In genomic region chr1:166900441-166901161, GRCm38 (mm10) we compare ENCODE assay signal across 9 mouse cellular contexts.
DNase-seq lines count a peak whose midpoint lies in the region; ATAC-seq and TF ChIP-seq lines count a peak whose summit lies in the region.
"Had no signal": no experiment of that assay in that cellular context is flagged by ENCODE, and none has a peak within 500 bp of the region (broad histone marks: within the 10 kb centered on the region; RNA-seq: fewer than 3 reads in every experiment).

No protein-coding gene starts in this region.

- H3K9me3 ChIP-seq in kidney, embryonic 15.5 days (replicated peaks), result no peaks in the 10 kb centered on the region
- no peaks in the 10 kb centered on the region for H3K9me3 ChIP-seq in stomach, embryonic 14.5 days (ENCODE audit: control insufficient read depth, low read depth, low read length)
- no peaks in the 10 kb centered on the region for H3K9me3 ChIP-seq in stomach, postnatal 0 days (ENCODE audit: control insufficient read depth, low read length)
- H3K9me3 ChIP-seq in intestine, embryonic 15.5 days, result no peaks in the 10 kb centered on the region
- no peaks in the 10 kb centered on the region for H3K9me3 ChIP-seq in stomach, embryonic 16.5 days (replicated peaks; ENCODE audit: control insufficient read depth, low read length)
- H3K9me3 ChIP-seq: heart, embryonic 13.5 days had no signal

- H3K4me3 ChIP-seq in kidney, embryonic 15.5 days (replicated peaks), result no peak overlapping the region
- H3K4me3 ChIP-seq in kidney, adult 2 months (ENCODE audit: insufficient read depth, low read depth, low read length), result no peak overlapping the region
- H3K4me3 ChIP-seq in stomach, embryonic 14.5 days (ENCODE audit: low read depth, low read length), result no peak overlapping the region
- no peak overlapping the region for H3K4me3 ChIP-seq in stomach, postnatal 0 days (ENCODE audit: low read depth, low read length)
- no peak overlapping the region for H3K4me3 ChIP-seq in intestine, embryonic 15.5 days (replicated peaks)
- H3K4me3 ChIP-seq in stomach, embryonic 16.5 days (replicated peaks; ENCODE audit: low read length), result no peak overlapping the region
- H3K4me3 ChIP-seq: heart, embryonic 13.5 days had no signal

- H3K27ac ChIP-seq in kidney, embryonic 15.5 days, result peak overlapping the region; percentile 62; the same call in 1 of the 2 replicates
- no peak overlapping the region for H3K27ac ChIP-seq in kidney, adult 2 months (ENCODE audit: insufficient read depth, low read depth, low read length)
- H3K27ac ChIP-seq in stomach, embryonic 14.5 days (ENCODE audit: low read length), result 0 out of 2 replicates have a peak overlapping the region, but pooled peaks have one; percentile 21
- no peak overlapping the region for H3K27ac ChIP-seq in stomach, postnatal 0 days (replicated peaks)
- H3K27ac ChIP-seq in intestine, embryonic 15.5 days, result no peak overlapping the region
- H3K27ac ChIP-seq in stomach, embryonic 16.5 days (ENCODE audit: low read length), result no peak overlapping the region
- H3K27ac ChIP-seq: heart, embryonic 13.5 days had no signal

- WGBS in kidney, embryonic 15.5 days, result 24% methylated on average over 8 of the region's 8 CpGs
- 19% methylated on average over 8 of the region's 8 CpGs for WGBS in kidney, adult 2 months
- WGBS in stomach, embryonic 14.5 days, result 34% methylated on average over 8 of the region's 8 CpGs
- 37% methylated on average over 8 of the region's 8 CpGs for WGBS in stomach, postnatal 0 days
- 50% methylated on average over 8 of the region's 8 CpGs for WGBS in intestine, embryonic 15.5 days
- WGBS in stomach, embryonic 16.5 days, result 38% methylated on average over 8 of the region's 8 CpGs

- no peak for TF ChIP-seq POLR2A in kidney, adult 2 months (IDR thresholded peaks at IDR 0.05; ENCODE audit: low read depth, low read length)

- H3K27me3 ChIP-seq in kidney, embryonic 15.5 days, result no peaks in the 10 kb centered on the region
- no peaks in the 10 kb centered on the region for H3K27me3 ChIP-seq in kidney, adult 2 months (replicated peaks; ENCODE audit: control insufficient read depth, insufficient read depth, low read length)
- no peaks in the 10 kb centered on the region for H3K27me3 ChIP-seq in stomach, embryonic 14.5 days (ENCODE audit: control insufficient read depth, insufficient read depth, low read length)
- H3K27me3 ChIP-seq in stomach, postnatal 0 days (ENCODE audit: control insufficient read depth, insufficient read depth, low read length), result no peaks in the 10 kb centered on the region
- H3K27me3 ChIP-seq in intestine, embryonic 15.5 days (replicated peaks), result no peaks in the 10 kb centered on the region
- no peaks in the 10 kb centered on the region for H3K27me3 ChIP-seq in stomach, embryonic 16.5 days (ENCODE audit: control insufficient read depth, insufficient read depth, low read length)
- H3K27me3 ChIP-seq: heart, embryonic 13.5 days had no signal

- peak overlapping the region; percentile 4; the same call in 1 of the 2 replicates for H3K4me2 ChIP-seq in kidney, embryonic 15.5 days
- H3K4me2 ChIP-seq in stomach, embryonic 14.5 days (replicated peaks; ENCODE audit: low read depth, low read length), result no peak overlapping the region
- no peak overlapping the region for H3K4me2 ChIP-seq in stomach, postnatal 0 days (replicated peaks; ENCODE audit: low read depth)
- H3K4me2 ChIP-seq in intestine, embryonic 15.5 days (replicated peaks), result no peak overlapping the region
- H3K4me2 ChIP-seq in stomach, embryonic 16.5 days (ENCODE audit: low read depth, low read length), result no peak overlapping the region
- H3K4me2 ChIP-seq: heart, embryonic 13.5 days had no signal

- H3K9ac ChIP-seq in kidney, embryonic 15.5 days, result no peak overlapping the region
- no peak overlapping the region for H3K9ac ChIP-seq in stomach, embryonic 14.5 days (replicated peaks; ENCODE audit: low read depth, low read length)
- H3K9ac ChIP-seq in stomach, postnatal 0 days (ENCODE audit: low read length), result no peak overlapping the region
- H3K9ac ChIP-seq in intestine, embryonic 15.5 days, result no peak overlapping the region
- H3K9ac ChIP-seq in stomach, embryonic 16.5 days (ENCODE audit: low read length), result no peak overlapping the region
- H3K9ac ChIP-seq: heart, embryonic 13.5 days had no signal

- TF ChIP-seq EP300 in stomach, postnatal 0 days (optimal IDR thresholded peaks at IDR 0.05), result no peak

- no peak for TF ChIP-seq CTCF in kidney, adult 2 months (conservative IDR thresholded peaks at IDR 0.05; ENCODE audit: insufficient read depth, insufficient read length, low read depth, low read length)
- no peak for TF ChIP-seq CTCF in stomach, postnatal 0 days (IDR thresholded peaks at IDR 0.05; ENCODE audit: low read depth)

- no peak for DNase-seq in kidney, adult 2 months
- no peak for DNase-seq in stomach, postnatal 0 days (ENCODE audit: low spot score)
- no peak for DNase-seq in layer of hippocampus, adult 8-10 months (ENCODE audit: low spot score in 2 of 2)
- no peak for DNase-seq in gastrocnemius, postnatal 14 days

- ATAC-seq in kidney, embryonic 15.5 days (replicated peaks; ENCODE audit: low FRiP score), result peak; percentile 46; the same call in 1 of the 2 replicates
- peak; percentile 77; the same call in 1 of the 2 replicates for ATAC-seq in stomach, embryonic 14.5 days (ENCODE audit: insufficient number of reproducible peaks, insufficient read depth, low FRiP score, low read depth)
- no peak for ATAC-seq in stomach, postnatal 0 days (ENCODE audit: low FRiP score, low TSS enrichment)
- peak; percentile 62; the same call in 1 of the 2 replicates for ATAC-seq in intestine, embryonic 15.5 days
- peak; percentile 75 for ATAC-seq in stomach, embryonic 16.5 days (ENCODE audit: insufficient read depth, low FRiP score)

- peaks cover 10% of the 10 kb centered on the region for H3K4me1 ChIP-seq in kidney, embryonic 15.5 days
- H3K4me1 ChIP-seq in kidney, adult 2 months (ENCODE audit: control insufficient read depth, insufficient read depth, low read length), result no peaks in the 10 kb centered on the region
- H3K4me1 ChIP-seq in stomach, embryonic 14.5 days (ENCODE audit: control insufficient read depth, insufficient read depth, low read length), result no peaks in the 10 kb centered on the region
- H3K4me1 ChIP-seq in stomach, postnatal 0 days (replicated peaks; ENCODE audit: control insufficient read depth, insufficient read depth), result no peaks in the 10 kb centered on the region
- H3K4me1 ChIP-seq in intestine, embryonic 15.5 days (replicated peaks), result no peaks in the 10 kb centered on the region
- H3K4me1 ChIP-seq in stomach, embryonic 16.5 days (ENCODE audit: control insufficient read depth, insufficient read depth, low read length), result peaks cover 5% of the 10 kb centered on the region; the same call in 1 of the 2 replicates

- intact Hi-C loops in gastrocnemius, postnatal 14 days (cut with DNase I; ENCODE audit: low total_unique reads), result no loop called here

- H3K36me3 ChIP-seq in kidney, embryonic 15.5 days, result no peaks in the 10 kb centered on the region
- no peaks in the 10 kb centered on the region for H3K36me3 ChIP-seq in kidney, adult 2 months (ENCODE audit: control insufficient read depth, insufficient read depth, low read length)
- H3K36me3 ChIP-seq in stomach, embryonic 14.5 days (ENCODE audit: control insufficient read depth, insufficient read depth, low read length), result no peaks in the 10 kb centered on the region
- H3K36me3 ChIP-seq in stomach, postnatal 0 days (ENCODE audit: control insufficient read depth, insufficient read depth, low read length), result no peaks in the 10 kb centered on the region
- no peaks in the 10 kb centered on the region for H3K36me3 ChIP-seq in intestine, embryonic 15.5 days
- no peaks in the 10 kb centered on the region for H3K36me3 ChIP-seq in stomach, embryonic 16.5 days (ENCODE audit: control insufficient read depth, insufficient read depth, low read length)
- H3K36me3 ChIP-seq: heart, embryonic 13.5 days had no signal

Comparison
In these comparisons a context has a peak if more than half of its experiments do, and no peak if none do; other contexts are left out.
1. H3K27ac ChIP-seq: peak in kidney, embryonic 15.5 days (single experiment) and stomach, embryonic 14.5 days (single experiment); none in kidney, adult 2 months (single experiment), stomach, postnatal 0 days (single experiment), intestine, embryonic 15.5 days (single experiment) and stomach, embryonic 16.5 days (single experiment).